Mouse (Mus musculus) cerebellum, adult 9-11 months (tissue): ENCODE results near the gene Pced1b.

Experiments
- DNase-seq: peaks from one replicate; pipeline ENCODE4 v3.0.0; 2022

The Pced1b gene

GRCm38 (mm10) chr15:97258483-97259230 lies 11.8 kb downstream of the Pced1b start:
- DNase-seq: no peak

- no peak for DNase-seq
Observed at GRCm38 (mm10) chr15:97259300-97259699, 12.4 kb downstream of the Pced1b start.

GRCm38 (mm10) chr15:97259968-97260597 lies 13.2 kb downstream of the Pced1b start:
- DNase-seq: no peak

- DNase-seq: no peak
Observed at GRCm38 (mm10) chr15:97262251-97262650, 15.3 kb downstream of the Pced1b start.

GRCm38 (mm10) chr15:97266236-97266845 lies 19.4 kb downstream of the Pced1b start:
- DNase-seq: no peak

- DNase-seq: no peak
Observed at GRCm38 (mm10) chr15:97267094-97267695, 20.3 kb downstream of the Pced1b start.

- no peak for DNase-seq
Observed at GRCm38 (mm10) chr15:97271985-97272697, 25.2 kb downstream of the Pced1b start.

GRCm38 (mm10) chr15:97272831-97273230 lies 25.9 kb downstream of the Pced1b start:
- no peak for DNase-seq

GRCm38 (mm10) chr15:97275626-97276395 lies 28.9 kb downstream of the Pced1b start:
- DNase-seq: no peak

GRCm38 (mm10) chr15:97276660-97277153 lies 29.8 kb downstream of the Pced1b start:
- DNase-seq: no peak

- DNase-seq: no peak
Observed at GRCm38 (mm10) chr15:97277328-97277727, 30.4 kb downstream of the Pced1b start.

GRCm38 (mm10) chr15:97278340-97278948 lies 31.5 kb downstream of the Pced1b start:
- DNase-seq: no peak

- DNase-seq: no peak
Observed at GRCm38 (mm10) chr15:97280131-97280530, 33.2 kb downstream of the Pced1b start.

GRCm38 (mm10) chr15:97280776-97281175 lies 33.9 kb downstream of the Pced1b start:
- no peak for DNase-seq

- no peak for DNase-seq
Observed at GRCm38 (mm10) chr15:97281712-97282571, 35.0 kb downstream of the Pced1b start.

GRCm38 (mm10) chr15:97282572-97282881 lies 35.6 kb downstream of the Pced1b start:
- no peak for DNase-seq

GRCm38 (mm10) chr15:97284201-97284600 lies 37.3 kb downstream of the Pced1b start:
- no peak for DNase-seq

GRCm38 (mm10) chr15:97285665-97286212 lies 38.8 kb downstream of the Pced1b start:
- DNase-seq: no peak

GRCm38 (mm10) chr15:97286731-97287130 lies 39.8 kb downstream of the Pced1b start:
- DNase-seq: no peak

- DNase-seq: no peak
Observed at GRCm38 (mm10) chr15:97287436-97288143, 40.7 kb downstream of the Pced1b start.
